Mouse (Mus musculus): ENCODE measurements around the gene Teddm2.
"Not testable (repeated sequence)": the region's sequence is repeated elsewhere in the genome, so short reads cannot be mapped to it uniquely, and the experiment has no call there.

Teddm2 gene

GRCm38 (mm10) chr1:153904236-153904635 is 4.2 kb upstream of the Teddm2 start:
- no peak for DNase-seq (ENCODE audit: low read depth, low spot score)

GRCm38 (mm10) chr1:153903006-153903405 is 3.0 kb upstream of the Teddm2 start:
- no peak for DNase-seq (ENCODE audit: low read depth, low spot score)

- DNase-seq (ENCODE audit: low read depth, low spot score) = peak; percentile 11
These were observed 1.1 kb upstream of the Teddm2 start for GRCm38 (mm10) chr1:153900860-153901730.

GRCm38 (mm10) chr1:153900381-153900780 is 353 bp upstream of the Teddm2 start:
- no peak for DNase-seq (ENCODE audit: low read depth, low spot score)

- DNase-seq (ENCODE audit: low read depth, low spot score) = no peak
These were observed 868 bp downstream of the Teddm2 start for GRCm38 (mm10) chr1:153898989-153899730.

GRCm38 (mm10) chr1:153897196-153897595 is 2.8 kb downstream of the Teddm2 start:
- no peak for DNase-seq (ENCODE audit: low read depth, low spot score)

- peak; percentile 73 for DNase-seq (ENCODE audit: low read depth, low spot score)
These were observed 5.0 kb downstream of the Teddm2 start for GRCm38 (mm10) chr1:153894979-153895378.

GRCm38 (mm10) chr1:153894201-153894893 is 5.7 kb downstream of the Teddm2 start:
- DNase-seq (ENCODE audit: low read depth, low spot score) = no peak

GRCm38 (mm10) chr1:153893746-153894145 is 6.3 kb downstream of the Teddm2 start:
- DNase-seq (ENCODE audit: low read depth, low spot score) = no peak

- no peak for DNase-seq (ENCODE audit: low read depth, low spot score)
These were observed 8.6 kb downstream of the Teddm2 start, which contains the start of gene Teddm1a for GRCm38 (mm10) chr1:153891442-153891841. Gene Teddm1a (plus strand): TSS chr1:153891742.

GRCm38 (mm10) chr1:153890121-153890520 is 9.9 kb downstream of the Teddm2 start:
- DNase-seq (ENCODE audit: low read depth, low spot score) = no peak

GRCm38 (mm10) chr1:153886024-153886633 is 13.9 kb downstream of the Teddm2 start:
- DNase-seq (ENCODE audit: low read depth, low spot score) = no peak

GRCm38 (mm10) chr1:153880391-153880790 is 19.6 kb downstream of the Teddm2 start:
- not testable (repeated sequence) for DNase-seq (ENCODE audit: low read depth, low spot score)

- no peak for DNase-seq (ENCODE audit: low read depth, low spot score)
These were observed 26.0 kb downstream of the Teddm2 start, which contains the start of gene Teddm1b for GRCm38 (mm10) chr1:153874045-153874444. Gene Teddm1b (plus strand): TSS chr1:153874345.

GRCm38 (mm10) chr1:153855946-153856345 is 44.1 kb downstream of the Teddm2 start:
- DNase-seq (ENCODE audit: low read depth, low spot score) = no peak

GRCm38 (mm10) chr1:153852696-153853095 is 47.3 kb downstream of the Teddm2 start:
- not testable (repeated sequence) for DNase-seq (ENCODE audit: low read depth, low spot score)

- peak; percentile 64 for DNase-seq (ENCODE audit: low read depth, low spot score)
These were observed 53.2 kb downstream of the Teddm2 start for GRCm38 (mm10) chr1:153846867-153847266.

GRCm38 (mm10) chr1:153846420-153846819 is 53.6 kb downstream of the Teddm2 start:
- no peak for DNase-seq (ENCODE audit: low read depth, low spot score)

- DNase-seq (ENCODE audit: low read depth, low spot score) = no peak
These were observed 56.0 kb downstream of the Teddm2 start, which contains the start of gene Rgsl1 for GRCm38 (mm10) chr1:153844042-153844441. Gene Rgsl1 (minus strand): TSS chr1:153844142.

GRCm38 (mm10) chr1:153842121-153842740 is 57.8 kb downstream of the Teddm2 start:
- no peak for DNase-seq (ENCODE audit: low read depth, low spot score)

GRCm38 (mm10) chr1:153836036-153836435 is 64.0 kb downstream of the Teddm2 start:
- DNase-seq (ENCODE audit: low read depth, low spot score) = no peak
